Mouse (Mus musculus) heart, embryonic 14.5 days (tissue): ENCODE measurements around the gene Golm1. TPM values are rescaled to one million over a fixed set of nuclear protein-coding genes. Genes with fewer than 3 reads are reported as not detected.
"Not testable (repeated sequence)": the region's sequence is repeated elsewhere in the genome, so short reads cannot be mapped to it uniquely, and the experiment has no call there.

Experiments used
- ATAC-seq: fragments of 200-750 bp; cut with Nextera tagmentation; 2 replicates; pipeline ENCODE4 v1.8.0; 2017; ENCODE audit warnings: low read depth, moderate TSS enrichment; ENCODE audit not compliant: insufficient number of reproducible peaks, insufficient read depth, low FRiP score
- H3K27ac ChIP-seq, 2 experiments: fragments of 200-500 bp in 1 of 2; fragments of 300-500 bp in 1 of 2; sonication (generic) in 1 of 2; replicated peaks in 1 of 2; 2 replicates each; pipeline ENCODE4 v1.5.1; 2012 to 2014; ENCODE audit warnings: low read depth in 2 of 2, low read length in 2 of 2, control low read depth in 1 of 2, mild to moderate bottlenecking in 1 of 2, mixed read lengths in 1 of 2; ENCODE audit not compliant: control insufficient read depth in 1 of 2, insufficient read depth in 1 of 2
- H3K27me3 ChIP-seq: fragments of 300-500 bp; sonication (generic); 2 replicates; pipeline ENCODE4 v1.6.1; 2014; ENCODE audit warnings: mild to moderate bottlenecking, low read length, control low read depth; ENCODE audit not compliant: control insufficient read depth, insufficient read depth
- H3K36me3 ChIP-seq: fragments of 300-500 bp; sonication (generic); 2 replicates; pipeline ENCODE4 v1.6.1; 2014; ENCODE audit warnings: mild to moderate bottlenecking, control low read depth, low read length, mixed read lengths; ENCODE audit not compliant: control insufficient read depth, insufficient read depth
- H3K4me1 ChIP-seq, 2 experiments: fragments of 200-500 bp in 1 of 2; fragments of 300-500 bp in 1 of 2; sonication (generic) in 1 of 2; 2 replicates each; pipeline ENCODE4 v1.6.1; 2012 to 2014; ENCODE audit warnings: low read length in 2 of 2, control low read depth in 1 of 2, mixed read lengths in 1 of 2; ENCODE audit not compliant: control insufficient read depth in 2 of 2, insufficient read depth in 2 of 2
- H3K4me2 ChIP-seq: fragments of 300-500 bp; sonication (generic); 2 replicates; pipeline ENCODE4 v1.6.1; 2014; ENCODE audit warnings: mild to moderate bottlenecking, low read length
- H3K4me3 ChIP-seq, 2 experiments: fragments of 200-500 bp in 1 of 2; fragments of 300-500 bp in 1 of 2; sonication (generic) in 1 of 2; 2 replicates each; pipeline ENCODE4 v1.5.1; 2012 to 2014; ENCODE audit warnings: low read length in 2 of 2, mild to moderate bottlenecking in 2 of 2, control low read depth in 1 of 2, low read depth in 1 of 2, moderate library complexity in 1 of 2; ENCODE audit not compliant: control insufficient read depth in 1 of 2, insufficient read depth in 1 of 2
- H3K9ac ChIP-seq: fragments of 300-500 bp; sonication (generic); 2 replicates; pipeline ENCODE4 v1.6.1; 2014; ENCODE audit warnings: mild to moderate bottlenecking, low read length
- H3K9me3 ChIP-seq: fragments of 300-500 bp; sonication (generic); 2 replicates; pipeline ENCODE4 v1.6.1; 2016; ENCODE audit warnings: low read length, control low read depth; ENCODE audit not compliant: control insufficient read depth
- WGBS: fragments of 180-500 bp; shearing (Covaris S2); extraction: QIAGEN DNeasy Blood & Tissue Kit; methylation state at CpG from one replicate; pipeline ENCODE4 v1.1.7; 2014; 5-methylcytosine and 5-hydroxymethylcytosine counted together
- polyA plus RNA-seq: library from polyadenylated mRNA; unstranded; fragments of >200 nt; fragmentation: Nextera tagmentation; extraction: Ambion mirVana; gene quantifications from 2 replicates; pipeline ENCODE4 v1.2.1, GENCODE M21; 2014

The Golm1 gene
- polyA plus RNA-seq, 1 experiment from 2014 or later = 46.6 TPM

DNA sequence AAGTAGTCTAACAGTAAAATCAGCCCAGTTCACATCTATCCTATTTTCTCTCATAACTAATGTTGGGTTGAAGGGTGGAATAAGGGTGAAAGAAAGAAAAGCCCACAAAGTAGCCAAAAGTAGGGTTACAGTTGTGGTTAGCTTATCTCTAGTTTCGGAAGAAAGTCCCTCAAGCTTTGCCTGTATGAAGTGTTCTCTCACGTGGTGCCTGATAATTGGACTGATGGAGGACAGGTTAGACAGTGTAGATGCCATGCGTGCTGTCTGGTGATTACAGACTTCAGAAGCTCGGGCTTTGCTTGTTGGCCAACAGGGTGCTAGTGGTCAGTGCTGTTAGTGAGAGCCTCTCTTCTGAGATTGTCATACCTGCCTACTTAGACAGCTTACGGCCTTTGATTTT, 72.5 kb downstream of the Golm1 start:
- Histone ChIP-seq H3K27ac (no peak overlapping the region), H3K9ac (no peak overlapping the region), H3K9me3 (no peaks in the 10 kb centered on the region), H3K4me2 (no peak overlapping the region), H3K27me3 (no peaks in the 10 kb centered on the region), H3K36me3 (peaks cover 89% of the 10 kb centered on the region), H3K4me3 (no peak overlapping the region), H3K4me1 (no peaks in the 10 kb centered on the region)
- ATAC-seq = no peak
- 85% methylated on average over 5 of the region's 5 CpGs for WGBS

DNA sequence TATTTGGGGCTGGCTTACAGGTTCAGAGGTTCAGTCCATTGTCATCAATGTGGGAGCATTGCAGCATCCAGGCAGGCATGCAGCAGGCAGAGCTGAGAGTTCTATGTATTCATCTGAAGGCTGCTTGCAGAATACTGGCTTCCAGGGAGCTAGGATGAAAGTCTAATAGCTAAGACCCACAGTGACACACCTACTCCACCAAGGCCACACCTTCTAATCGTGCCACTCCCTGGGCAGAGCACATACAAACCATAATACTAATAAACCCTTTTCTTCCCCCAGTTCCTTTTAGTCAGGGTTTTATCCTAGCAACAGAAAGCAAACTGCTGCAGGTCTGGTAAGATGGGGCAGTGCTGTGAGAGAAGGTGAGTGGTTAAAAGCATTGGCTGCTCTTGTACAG, 83.0 kb downstream of the Golm1 start:
- H3K4me2 ChIP-seq = no peak overlapping the region
- H3K27ac ChIP-seq = no peak overlapping the region
- ATAC-seq = no peak
- H3K4me3 ChIP-seq = no peak overlapping the region
- no peak overlapping the region for H3K9ac ChIP-seq
- no peaks in the 10 kb centered on the region for H3K9me3 ChIP-seq
- peaks cover 85% of the 10 kb centered on the region for H3K36me3 ChIP-seq
- 96% methylated on average over 1 of the region's 1 CpGs for WGBS
- no peaks in the 10 kb centered on the region for H3K27me3 ChIP-seq
- H3K4me1 ChIP-seq = no peaks in the 10 kb centered on the region

DNA sequence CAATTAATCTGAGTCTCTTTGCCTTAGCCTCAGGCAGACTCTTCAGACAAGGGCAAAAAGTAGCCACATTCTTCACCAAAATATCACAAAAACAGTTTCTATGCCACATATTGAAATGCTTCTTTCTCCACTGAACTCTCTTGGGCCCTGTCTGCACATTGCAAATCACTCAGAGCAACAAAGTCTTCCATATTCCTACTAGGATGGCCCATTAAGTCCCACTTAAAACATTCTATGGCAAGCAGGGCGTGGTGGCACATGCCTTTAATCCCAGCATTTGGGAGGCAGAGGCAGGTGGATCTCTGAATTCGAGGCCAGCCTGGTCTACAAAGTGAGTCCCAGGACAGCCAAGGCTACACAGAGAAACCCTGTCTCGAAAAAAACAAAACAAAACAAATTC, 83.6 kb downstream of the Golm1 start:
- peaks cover 90% of the 10 kb centered on the region for H3K36me3 ChIP-seq
- 92% methylated on average over 3 of the region's 3 CpGs for WGBS

DNA sequence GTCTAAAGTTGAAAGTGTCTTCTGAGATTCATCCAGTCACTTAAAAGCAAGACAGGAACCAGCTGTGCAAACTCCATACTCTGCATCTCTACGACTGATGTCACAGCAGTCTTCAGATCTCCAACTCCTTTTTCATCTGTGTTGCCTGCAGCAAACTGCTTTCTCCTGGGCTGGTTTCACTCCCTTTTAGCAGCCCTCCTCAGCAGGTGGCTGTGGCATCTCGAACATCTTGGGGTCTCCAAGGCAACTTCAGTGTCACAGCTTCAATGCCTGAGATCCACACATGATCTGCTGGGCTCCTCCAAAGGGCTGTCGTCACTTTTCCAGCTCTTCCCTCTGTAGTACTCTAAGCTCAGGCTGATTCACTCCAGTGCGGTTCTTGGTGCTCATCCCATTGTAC, 84.9 kb downstream of the Golm1 start:
- Histone ChIP-seq H3K9ac (no peak overlapping the region), H3K36me3 (peaks cover 80% of the 10 kb centered on the region), H3K9me3 (no peaks in the 10 kb centered on the region), H3K27me3 (no peaks in the 10 kb centered on the region), H3K4me3 (no peak overlapping the region), H3K27ac (no peak overlapping the region), H3K4me2 (no peak overlapping the region), H3K4me1 (peaks cover 0 to 13% of the 10 kb centered on the region in 2 experiments; a peak in 2 of 4 replicates)
- no peak for ATAC-seq
- 89% methylated on average over 4 of the region's 4 CpGs for WGBS

More for the DNA sequence above, 83.6 kb downstream of the Golm1 start:
- not testable (repeated sequence) for H3K27me3 ChIP-seq, H3K4me1 ChIP-seq, ATAC-seq, H3K4me2 ChIP-seq, H3K27ac ChIP-seq, H3K4me3 ChIP-seq, H3K9me3 ChIP-seq, H3K9ac ChIP-seq

DNA sequence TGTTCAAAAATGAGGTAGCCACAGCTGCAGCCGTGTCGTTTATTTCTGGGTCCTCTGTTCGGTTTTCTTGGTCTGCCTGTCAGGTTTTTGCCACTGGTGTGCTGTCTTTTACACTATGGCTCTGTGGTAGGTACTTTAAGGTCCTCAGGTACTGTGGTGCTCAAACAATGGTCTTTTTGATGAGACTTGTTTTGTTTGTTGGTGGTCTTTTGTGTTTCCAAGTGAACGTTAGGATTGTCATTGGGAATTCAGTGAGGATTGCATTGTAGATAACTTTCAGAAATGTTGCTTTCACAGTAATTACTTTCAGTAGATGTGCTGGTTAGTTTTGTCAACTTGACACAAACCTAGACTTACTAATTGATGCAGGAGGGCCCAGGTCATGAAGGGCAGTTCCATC, 85.9 kb downstream of the Golm1 start:
- ATAC-seq = no peak
- Histone ChIP-seq H3K4me3 (no peak overlapping the region), H3K4me2 (no peak overlapping the region), H3K9ac (no peak overlapping the region), H3K9me3 (no peaks in the 10 kb centered on the region), H3K27ac (no peak overlapping the region), H3K27me3 (no peaks in the 10 kb centered on the region), H3K36me3 (peaks cover 72% of the 10 kb centered on the region), H3K4me1 (peaks cover 0 to 13% of the 10 kb centered on the region in 2 experiments; a peak in 2 of 4 replicates)
- 87% methylated on average over 4 of the region's 4 CpGs for WGBS

DNA sequence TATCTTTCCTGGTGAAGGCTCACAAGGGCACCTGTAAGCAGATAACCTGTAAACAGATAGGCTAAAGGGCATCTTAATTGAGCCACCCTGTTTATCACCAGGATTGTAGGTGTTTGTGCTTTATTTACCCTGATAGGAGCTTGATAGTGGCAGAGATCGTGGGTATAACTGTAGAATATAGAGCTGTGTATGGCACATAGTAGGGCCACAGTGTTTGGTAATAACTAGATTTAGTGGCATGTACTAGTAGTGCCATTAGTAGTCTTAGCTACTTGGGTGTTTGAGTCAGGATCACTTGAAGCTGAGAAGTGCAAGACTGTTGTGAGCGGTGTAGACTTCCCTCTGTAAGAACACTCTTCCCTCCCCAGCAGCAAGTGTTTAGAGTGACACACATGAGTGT, 88.4 kb downstream of the Golm1 start:
- no peak overlapping the region; the same call in 1 of the 2 replicates for H3K9ac ChIP-seq
- no peak for ATAC-seq

DNA sequence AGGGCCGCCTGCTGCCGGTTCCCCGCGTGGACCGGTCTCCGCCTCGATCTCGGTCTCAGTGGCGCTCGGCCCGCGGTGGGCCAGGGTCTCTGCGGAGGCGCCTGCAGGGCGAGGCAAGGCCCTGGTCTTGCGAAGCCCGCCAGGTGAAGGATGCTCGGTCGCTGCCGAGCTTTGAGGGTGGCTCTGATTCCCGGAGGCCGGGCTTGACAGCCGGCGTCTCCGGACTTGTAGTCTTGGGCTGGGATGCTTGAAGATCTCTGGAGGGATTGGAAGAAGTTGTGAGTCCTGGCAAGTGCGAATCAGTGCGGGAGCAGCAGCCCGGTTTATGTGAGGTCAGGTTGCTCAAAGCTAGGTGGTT, 90.0 kb downstream of the Golm1 start:
- WGBS = 1% methylated on average over 22 of the region's 28 CpGs

More for the DNA sequence above, 88.4 kb downstream of the Golm1 start:
- H3K4me3 ChIP-seq = no peak overlapping the region
- H3K36me3 ChIP-seq = peaks cover 49% of the 10 kb centered on the region
- no peaks in the 10 kb centered on the region for H3K9me3 ChIP-seq
- H3K4me2 ChIP-seq = peak overlapping the region; percentile 74; the same call in 1 of the 2 replicates
- peaks cover 0 to 16% of the 10 kb centered on the region in 2 experiments; a peak in 2 of 4 replicates for H3K4me1 ChIP-seq
- WGBS = 88% methylated on average over 2 of the region's 2 CpGs
- no peak overlapping the region for H3K27ac ChIP-seq
- no peaks in the 10 kb centered on the region for H3K27me3 ChIP-seq

More for the DNA sequence above, 90.0 kb downstream of the Golm1 start:
- H3K9me3 ChIP-seq = no peaks in the 10 kb centered on the region
- peaks cover 0 to 16% of the 10 kb centered on the region in 2 experiments; a peak in 2 of 4 replicates for H3K4me1 ChIP-seq
- peaks cover 38% of the 10 kb centered on the region for H3K36me3 ChIP-seq
- peak overlapping the region; percentile 74 for H3K4me2 ChIP-seq
- peak overlapping the region; percentile 94 for H3K9ac ChIP-seq
- H3K27ac ChIP-seq = peak overlapping the region; percentile 8 to 77
- ATAC-seq = no peak
- no peaks in the 10 kb centered on the region for H3K27me3 ChIP-seq
- H3K4me3 ChIP-seq = peak overlapping the region; percentile 93 to 94
